Mouse (Mus musculus) C2C12 (cell line): ENCODE measurements around the gene Spem2. TPM values are rescaled to one million over a fixed set of nuclear protein-coding genes. Genes with fewer than 3 reads are reported as not detected.

Source experiments
- H3K27me3 ChIP-seq: one replicate; pipeline ENCODE4 v1.6.1; 2011; ENCODE audit not compliant: control insufficient read depth, insufficient read depth, insufficient read length
- H3K36me3 ChIP-seq: one replicate; pipeline ENCODE4 v1.6.1; 2011; ENCODE audit not compliant: control insufficient read depth, insufficient read depth
- H3K4me3 ChIP-seq: one replicate; pipeline ENCODE4 v1.5.1; 2011; ENCODE audit warnings: mild to moderate bottlenecking, control low read depth; ENCODE audit not compliant: poor library complexity, insufficient read depth, severe bottlenecking
- H3K79me2 ChIP-seq: one replicate; pipeline ENCODE4 v1.6.1; 2011; ENCODE audit not compliant: control insufficient read depth, insufficient read depth
- H3K79me3 ChIP-seq: one replicate; pipeline ENCODE4 v1.6.1; 2011; ENCODE audit warnings: low read depth, control low read depth
- H3ac ChIP-seq: one replicate; pipeline ENCODE3; 2011; ENCODE audit warnings: low read depth; ENCODE audit not compliant: control insufficient read depth, insufficient read length
- CEBPB ChIP-seq: IDR thresholded peaks from one replicate; pipeline ENCODE4 v1.6.1; 2011; ENCODE audit warnings: low read depth, mild to moderate bottlenecking, control low read depth, moderate library complexity
- CTCF ChIP-seq: IDR thresholded peaks from one replicate; pipeline ENCODE4 v1.5.1; 2011; ENCODE audit not compliant: control insufficient read depth, insufficient read depth, insufficient read length
- FOSL1 ChIP-seq: IDR thresholded peaks from one replicate; pipeline ENCODE4 v1.8.0; 2011; ENCODE audit warnings: mild to moderate bottlenecking, low read length; ENCODE audit not compliant: poor library complexity, insufficient read depth, severe bottlenecking
- MAX ChIP-seq: IDR thresholded peaks from one replicate; pipeline ENCODE4 v1.6.1; 2011; ENCODE audit warnings: mild to moderate bottlenecking, control low read depth
- MYOD1 ChIP-seq: IDR thresholded peaks from one replicate; pipeline ENCODE4 v1.6.1; 2011; ENCODE audit warnings: low read depth; ENCODE audit not compliant: control insufficient read depth, insufficient read length
- MYOG ChIP-seq: IDR thresholded peaks from one replicate; pipeline ENCODE4 v1.6.1; 2011; ENCODE audit not compliant: control insufficient read depth, insufficient read length; ENCODE audit errors: extremely low read depth
- USF1 ChIP-seq: IDR thresholded peaks from one replicate; pipeline ENCODE4 v1.6.1; 2011; ENCODE audit warnings: low read depth, mild to moderate bottlenecking, control low read depth, moderate library complexity
- polyA plus RNA-seq: library from polyadenylated mRNA; unstranded; fragments of >200 nt; fragmentation: generic; extraction: Trizol; gene quantifications from one replicate; pipeline ENCODE4 v1.2.1, GENCODE M21; 2012; ENCODE audit warnings: missing spikeins

Gene Spem2
- polyA plus RNA-seq, 1 experiment, result not detected

DNA sequence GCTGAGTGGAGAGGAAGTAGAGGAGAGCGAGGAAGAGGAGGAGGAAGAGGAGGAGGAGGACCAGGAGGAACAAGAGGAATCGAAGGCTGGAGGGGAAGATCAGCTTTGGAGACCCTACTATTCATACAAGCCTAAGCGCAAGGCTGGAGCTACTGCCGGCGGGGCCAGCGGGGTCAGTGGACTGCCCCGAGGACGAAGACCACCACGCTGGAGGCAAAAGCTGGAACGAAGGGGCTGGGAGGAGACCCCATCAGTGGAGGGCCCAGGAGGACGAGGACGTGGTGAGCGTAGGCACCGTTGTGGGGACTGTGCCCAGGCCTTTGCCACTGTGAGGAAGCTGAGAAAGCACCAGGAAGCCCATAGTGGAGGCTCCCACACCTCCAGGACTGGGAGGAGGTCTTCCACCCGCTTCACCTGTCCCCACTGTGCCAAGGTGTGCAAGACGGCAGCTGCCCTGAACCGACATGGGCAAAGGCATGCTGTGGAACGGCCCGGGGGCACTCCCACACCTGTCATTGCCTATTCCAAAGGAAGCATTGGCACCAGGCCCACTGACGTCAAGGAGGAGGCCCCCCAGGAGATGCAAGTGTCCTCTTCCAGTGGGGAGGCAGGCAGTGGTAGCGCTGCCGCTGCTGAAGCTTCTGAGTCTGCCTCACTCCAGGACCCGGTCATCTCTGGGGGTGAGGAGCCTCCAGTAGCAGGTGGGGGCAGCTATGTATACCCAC, 39.8 kb downstream of the Spem2 start:
- no peak overlapping the region for H3K4me3 ChIP-seq
- TF ChIP-seq FOSL1, result no peak
- no peak for TF ChIP-seq MYOG
- no peak for TF ChIP-seq MAX
- TF ChIP-seq MYOD1, result no peak
- no peak for TF ChIP-seq CEBPB
- TF ChIP-seq CTCF, result no peak
- no peak for TF ChIP-seq USF1
- peaks cover 9% of the 10 kb centered on the region for H3K36me3 ChIP-seq
- H3K79me3 ChIP-seq, result no peaks in the 10 kb centered on the region
- H3ac ChIP-seq, result no peak overlapping the region
- H3K27me3 ChIP-seq, result no peaks in the 10 kb centered on the region
- no peaks in the 10 kb centered on the region for H3K79me2 ChIP-seq

DNA sequence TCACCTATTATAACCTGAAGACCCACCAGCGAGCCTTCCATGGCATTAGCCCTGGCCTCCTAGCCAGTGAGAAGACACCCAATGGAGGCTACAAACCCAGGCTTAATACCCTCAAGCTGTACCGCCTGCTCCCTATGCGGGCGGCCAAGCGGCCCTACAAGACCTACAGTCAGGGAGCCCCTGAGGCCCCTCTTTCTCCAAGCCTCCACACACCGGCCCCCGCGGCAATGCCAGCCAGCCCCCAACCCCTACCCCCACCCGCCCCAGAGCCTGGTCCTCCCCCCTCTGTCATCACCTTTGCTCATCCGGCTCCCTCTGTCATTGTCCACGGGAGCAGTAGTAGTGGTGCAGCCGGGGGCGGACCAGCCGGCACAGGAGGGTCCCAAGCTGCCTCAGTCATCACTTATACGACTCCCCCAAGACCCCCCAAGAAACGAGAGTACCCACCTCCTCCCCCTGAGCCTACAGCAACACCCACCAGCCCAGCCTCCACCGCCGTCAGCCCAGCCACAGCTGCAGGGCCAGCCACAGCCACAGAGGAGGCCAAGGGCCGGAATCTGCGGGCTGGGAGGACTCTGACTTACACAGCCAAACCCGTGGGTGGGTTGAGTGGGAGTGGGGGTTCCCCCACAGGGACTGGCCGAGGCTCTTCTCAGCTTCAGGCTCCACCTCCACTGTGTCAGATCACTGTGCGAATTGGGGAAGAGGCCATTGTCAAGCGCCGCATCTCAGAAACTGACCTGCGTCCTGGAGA, 40.6 kb downstream of the Spem2 start:
- peaks cover 5% of the 10 kb centered on the region for H3K36me3 ChIP-seq
- no peaks in the 10 kb centered on the region for H3K79me2 ChIP-seq
- no peak overlapping the region for H3K4me3 ChIP-seq
- no peak overlapping the region for H3ac ChIP-seq
- TF ChIP-seq USF1 (no peak), MYOD1 (no peak), MYOG (no peak)
- H3K27me3 ChIP-seq, result no peaks in the 10 kb centered on the region
- no peaks in the 10 kb centered on the region for H3K79me3 ChIP-seq

DNA sequence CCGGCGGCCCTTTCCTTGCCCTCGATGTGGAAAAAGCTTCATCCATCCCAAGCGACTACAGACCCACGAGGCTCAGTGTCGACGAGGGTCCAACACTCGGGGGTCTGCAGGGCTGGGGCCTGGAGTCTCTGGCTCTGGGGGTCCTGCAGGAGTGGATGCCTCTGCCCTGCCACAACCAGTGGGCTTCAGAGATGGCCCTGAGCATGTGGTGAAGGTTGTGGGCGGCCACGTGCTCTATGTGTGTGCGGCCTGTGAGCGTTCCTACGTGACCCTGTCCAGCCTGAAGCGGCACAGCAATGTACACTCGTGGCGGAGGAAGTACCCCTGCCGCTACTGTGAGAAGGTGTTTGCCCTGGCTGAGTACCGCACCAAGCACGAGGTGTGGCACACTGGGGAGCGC, 41.8 kb downstream of the Spem2 start:
- no peak overlapping the region for H3ac ChIP-seq
- TF ChIP-seq MYOD1, result no peak
- no peak for TF ChIP-seq CEBPB
- no peak for TF ChIP-seq CTCF
- TF ChIP-seq FOSL1, result no peak
- no peak for TF ChIP-seq MYOG
- TF ChIP-seq USF1, result no peak
- H3K79me2 ChIP-seq, result no peaks in the 10 kb centered on the region
- H3K4me3 ChIP-seq, result no peak overlapping the region
- no peaks in the 10 kb centered on the region for H3K36me3 ChIP-seq
- no peaks in the 10 kb centered on the region for H3K79me3 ChIP-seq
- H3K27me3 ChIP-seq, result no peaks in the 10 kb centered on the region

DNA sequence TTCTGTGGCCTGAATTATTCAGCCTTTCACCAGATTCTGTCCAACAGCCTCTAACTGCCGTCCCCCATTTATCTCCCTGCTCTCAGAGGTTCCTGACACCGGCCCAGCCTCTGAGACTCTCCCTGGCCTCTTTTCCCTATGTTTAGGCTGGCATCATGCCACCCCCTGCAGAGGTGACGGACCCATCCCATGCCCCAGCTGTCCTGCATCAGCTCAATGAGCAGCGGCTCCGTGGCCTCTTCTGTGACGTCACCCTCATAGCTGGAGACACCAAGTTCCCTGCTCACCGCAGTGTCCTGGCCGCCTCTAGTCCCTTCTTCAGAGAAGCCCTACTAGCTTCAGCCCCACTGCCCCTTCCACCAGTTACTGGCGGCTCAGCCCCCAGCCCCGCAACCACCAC, 42.5 kb downstream of the Spem2 start:
- no peak overlapping the region for H3K4me3 ChIP-seq
- no peak overlapping the region for H3ac ChIP-seq
- H3K79me2 ChIP-seq, result no peaks in the 10 kb centered on the region
- no peaks in the 10 kb centered on the region for H3K79me3 ChIP-seq
- TF ChIP-seq FOSL1, result no peak
- no peak for TF ChIP-seq CEBPB
- no peak for TF ChIP-seq CTCF
- TF ChIP-seq MYOD1, result no peak
- no peak for TF ChIP-seq MAX
- no peak for TF ChIP-seq MYOG
- no peaks in the 10 kb centered on the region for H3K36me3 ChIP-seq
- H3K27me3 ChIP-seq, result no peaks in the 10 kb centered on the region

DNA sequence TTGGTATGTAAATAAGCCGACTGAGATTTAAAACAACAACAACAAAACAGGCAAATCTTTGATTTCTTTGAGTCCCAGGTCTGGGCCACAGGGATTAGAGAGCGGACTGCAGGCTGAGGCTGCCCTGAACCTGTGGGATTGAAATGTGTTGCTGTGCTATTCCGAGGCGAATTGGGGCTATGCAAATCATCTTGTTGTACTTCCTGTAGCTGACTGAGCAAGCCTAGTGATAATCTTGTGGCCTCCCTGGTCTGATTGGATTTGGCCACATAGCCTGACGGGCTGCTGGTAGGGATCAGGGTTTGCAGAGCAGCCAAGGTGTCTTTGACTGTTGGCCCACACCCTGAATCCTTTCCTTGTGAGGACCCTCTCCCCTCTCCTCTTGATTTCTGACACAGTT, 43.3 kb downstream of the Spem2 start:
- no peak for TF ChIP-seq CTCF
- no peak for TF ChIP-seq FOSL1
- TF ChIP-seq MYOD1, result no peak
- no peak for TF ChIP-seq CEBPB
- TF ChIP-seq MYOG, result no peak
- no peak for TF ChIP-seq MAX
- no peak for TF ChIP-seq USF1
- H3K27me3 ChIP-seq, result no peaks in the 10 kb centered on the region
- no peak overlapping the region for H3K4me3 ChIP-seq
- H3K36me3 ChIP-seq, result no peaks in the 10 kb centered on the region
- H3K79me2 ChIP-seq, result no peaks in the 10 kb centered on the region
- H3K79me3 ChIP-seq, result no peaks in the 10 kb centered on the region
- H3ac ChIP-seq, result no peak overlapping the region

DNA sequence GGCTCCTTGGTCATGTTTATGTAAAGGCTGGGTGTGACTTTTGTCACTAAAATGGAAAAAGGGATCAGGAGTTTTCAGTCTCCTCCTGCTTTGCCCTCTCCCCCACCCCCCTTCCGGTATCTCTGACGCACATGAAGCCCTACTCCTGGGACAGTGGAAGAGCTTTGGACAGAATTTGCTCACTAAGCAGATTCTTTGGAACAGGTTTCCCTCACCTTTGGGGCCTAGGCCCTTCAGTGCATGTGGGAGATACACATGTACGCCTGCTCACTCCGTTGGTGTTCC, 50.7 kb downstream of the Spem2 start:
- no peaks in the 10 kb centered on the region for H3K79me2 ChIP-seq
- TF ChIP-seq USF1, result no peak
- TF ChIP-seq MAX, result no peak
- TF ChIP-seq MYOG, result no peak
- TF ChIP-seq MYOD1, result no peak
- no peak for TF ChIP-seq CEBPB
- TF ChIP-seq CTCF, result no peak
- TF ChIP-seq FOSL1, result no peak
- H3K4me3 ChIP-seq, result no peak overlapping the region

More for the DNA sequence above, 50.7 kb downstream of the Spem2 start:
- H3K79me3 ChIP-seq, result no peaks in the 10 kb centered on the region
- no peak overlapping the region for H3ac ChIP-seq
- H3K36me3 ChIP-seq, result no peaks in the 10 kb centered on the region
- no peaks in the 10 kb centered on the region for H3K27me3 ChIP-seq
